Mouse (Mus musculus): Measurements from ENCODE around the gene Tnk2. TPM values are rescaled to one million over a fixed set of nuclear protein-coding genes. Genes with fewer than 3 reads are reported as not detected.

Tnk2 gene
- total and polyA plus RNA-seq, 2 experiments from 2014 or later, result 16.5 to 81.7 TPM

DNA sequence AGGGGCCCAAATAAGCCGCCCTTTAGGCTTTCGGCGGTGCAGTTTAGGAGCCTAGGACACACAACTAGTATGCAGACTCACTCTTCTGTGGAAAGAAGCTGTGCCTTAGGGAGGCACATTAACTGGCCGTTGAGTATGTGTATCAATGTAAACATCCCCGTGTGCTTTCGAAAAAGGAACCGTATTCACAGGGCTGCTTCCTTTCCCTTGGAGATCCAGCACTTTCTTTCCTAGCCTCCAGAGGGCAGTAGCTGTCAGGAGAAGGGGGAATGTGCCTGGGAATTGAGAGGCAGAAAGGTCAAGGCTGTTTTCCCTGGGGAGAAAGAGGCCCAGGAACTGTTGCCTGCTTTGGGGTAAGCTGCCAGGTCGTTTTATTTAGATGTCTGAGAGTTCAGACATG lies 15.7 kb downstream of the Tnk2 start:
- TF ChIP-seq CTCF (IDR thresholded peaks at IDR 0.05), result peak; percentile 94
- no peak for ATAC-seq (ENCODE audit: low FRiP score)
- peaks cover 14% of the 10 kb centered on the region for H3K4me1 ChIP-seq (ENCODE audit: insufficient read depth, low read length)

GRCm38 (mm10) chr16:32660095-32660494 lies 16.4 kb downstream of the Tnk2 start:
- DNase-seq (ENCODE audit: low spot score) (no peak), ATAC-seq (ENCODE audit: low FRiP score) (no peak)
- Histone ChIP-seq H3K4me3 (ENCODE audit: low read depth, low read length) (no peak overlapping the region), H3K4me1 (ENCODE audit: insufficient read depth, low read length) (peaks cover 14% of the 10 kb centered on the region), H3K36me3 (ENCODE audit: insufficient read depth, low read length) (peaks cover 5% of the 10 kb centered on the region; the same call in 1 of the 2 replicates), H3K9me3 (ENCODE audit: low read length) (no peaks in the 10 kb centered on the region), H3K4me2 (ENCODE audit: low read depth, low read length, poor library complexity, severe bottlenecking) (peak overlapping the region; percentile 67), H3K27ac (ENCODE audit: low read depth, low read length) (peak overlapping the region; percentile 34; the same call in 1 of the 2 replicates), H3K9ac (replicated peaks; ENCODE audit: low read length, poor library complexity, severe bottlenecking) (no peak overlapping the region), H3K27me3 (ENCODE audit: insufficient read depth, low read length) (no peaks in the 10 kb centered on the region)
- no peak for TF ChIP-seq CTCF (IDR thresholded peaks at IDR 0.05)
- WGBS, result 23% methylated on average over 1 of the region's 1 CpGs

More for the DNA sequence above, 15.7 kb downstream of the Tnk2 start:
- peaks cover 5% of the 10 kb centered on the region; the same call in 1 of the 2 replicates for H3K36me3 ChIP-seq (ENCODE audit: insufficient read depth, low read length)
- H3K9me3 ChIP-seq (ENCODE audit: low read length), result no peaks in the 10 kb centered on the region
- WGBS, result 3% methylated on average over 8 of the region's 8 CpGs
- H3K4me2 ChIP-seq (ENCODE audit: low read depth, low read length, poor library complexity, severe bottlenecking), result peak overlapping the region; percentile 67
- DNase-seq (ENCODE audit: low spot score), result peak; percentile 85
- H3K4me3 ChIP-seq (ENCODE audit: low read depth, low read length), result peak overlapping the region; percentile 50
- H3K9ac ChIP-seq (replicated peaks; ENCODE audit: low read length, poor library complexity, severe bottlenecking), result peak overlapping the region; percentile 83
- H3K27ac ChIP-seq (ENCODE audit: low read depth, low read length), result peak overlapping the region; percentile 80
- H3K27me3 ChIP-seq (ENCODE audit: insufficient read depth, low read length), result no peaks in the 10 kb centered on the region

- peak; percentile 69 for ATAC-seq (ENCODE audit: low FRiP score)
- Histone ChIP-seq H3K9me3 (ENCODE audit: low read length) (no peaks in the 10 kb centered on the region), H3K4me1 (ENCODE audit: insufficient read depth, low read length) (peaks cover 17% of the 10 kb centered on the region), H3K9ac (replicated peaks; ENCODE audit: low read length, poor library complexity, severe bottlenecking) (peak overlapping the region; percentile 45), H3K4me3 (ENCODE audit: low read depth, low read length) (peak overlapping the region; percentile 21; the same call in 1 of the 2 replicates), H3K4me2 (ENCODE audit: low read depth, low read length, poor library complexity, severe bottlenecking) (peak overlapping the region; percentile 44), H3K27me3 (ENCODE audit: insufficient read depth, low read length) (no peaks in the 10 kb centered on the region), H3K27ac (ENCODE audit: low read depth, low read length) (peak overlapping the region; percentile 78), H3K36me3 (ENCODE audit: insufficient read depth, low read length) (peaks cover 6% of the 10 kb centered on the region)
- 10% methylated on average over 10 of the region's 10 CpGs for WGBS
- peak; percentile 89 for DNase-seq (ENCODE audit: low spot score)
- TF ChIP-seq CTCF (IDR thresholded peaks at IDR 0.05), result no peak
Measured at GRCm38 (mm10) chr16:32660557-32661321, 17.1 kb downstream of the Tnk2 start.

- no peak for TF ChIP-seq CTCF (IDR thresholded peaks at IDR 0.05)
- H3K4me2 ChIP-seq (ENCODE audit: low read depth, low read length, poor library complexity, severe bottlenecking), result peak overlapping the region; percentile 44
- no peaks in the 10 kb centered on the region for H3K27me3 ChIP-seq (ENCODE audit: insufficient read depth, low read length)
- peak overlapping the region; percentile 21 for H3K4me3 ChIP-seq (ENCODE audit: low read depth, low read length)
- ATAC-seq (ENCODE audit: low FRiP score) (peak; percentile 31), DNase-seq (ENCODE audit: low spot score) (no peak)
- no peaks in the 10 kb centered on the region for H3K9me3 ChIP-seq (ENCODE audit: low read length)
- H3K36me3 ChIP-seq (ENCODE audit: insufficient read depth, low read length), result peaks cover 12% of the 10 kb centered on the region
- WGBS, result 33% methylated on average over 10 of the region's 10 CpGs
- peak overlapping the region; percentile 78 for H3K27ac ChIP-seq (ENCODE audit: low read depth, low read length)
- H3K9ac ChIP-seq (replicated peaks; ENCODE audit: low read length, poor library complexity, severe bottlenecking), result peak overlapping the region; percentile 45
- peaks cover 17% of the 10 kb centered on the region for H3K4me1 ChIP-seq (ENCODE audit: insufficient read depth, low read length)
Measured at GRCm38 (mm10) chr16:32661493-32661921, 17.8 kb downstream of the Tnk2 start.

DNA sequence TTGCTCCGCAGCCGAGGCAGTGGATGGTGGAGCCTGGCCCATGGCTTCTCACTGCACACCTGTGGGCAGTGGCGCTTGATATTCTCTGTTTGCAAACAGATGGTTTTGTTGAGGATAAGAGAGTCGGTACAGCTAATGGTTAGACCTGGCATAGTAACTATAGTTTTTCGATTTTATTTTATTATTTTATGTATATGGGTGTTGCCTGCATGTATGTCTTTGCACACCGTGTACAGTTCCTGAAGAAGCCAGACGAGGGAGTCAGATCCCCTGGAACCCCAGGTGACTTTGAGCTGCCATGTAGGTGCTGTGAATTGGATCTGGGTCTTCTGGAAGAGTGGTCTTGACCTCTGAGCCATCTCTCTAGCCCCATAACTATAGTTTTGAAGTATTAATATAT lies 18.7 kb downstream of the Tnk2 start:
- peaks cover 19% of the 10 kb centered on the region for H3K4me1 ChIP-seq (ENCODE audit: insufficient read depth, low read length)
- H3K9me3 ChIP-seq (ENCODE audit: low read length), result no peaks in the 10 kb centered on the region
- no peak overlapping the region for H3K9ac ChIP-seq (replicated peaks; ENCODE audit: low read length, poor library complexity, severe bottlenecking)
- H3K4me3 ChIP-seq (ENCODE audit: low read depth, low read length), result no peak overlapping the region
- H3K4me2 ChIP-seq (ENCODE audit: low read depth, low read length, poor library complexity, severe bottlenecking), result peak overlapping the region; percentile 44
- no peak for ATAC-seq (ENCODE audit: low FRiP score)
- H3K27ac ChIP-seq (ENCODE audit: low read depth, low read length), result peak overlapping the region; percentile 78; the same call in 1 of the 2 replicates
- no peaks in the 10 kb centered on the region for H3K27me3 ChIP-seq (ENCODE audit: insufficient read depth, low read length)
- no peak for DNase-seq (ENCODE audit: low spot score)
- TF ChIP-seq CTCF (IDR thresholded peaks at IDR 0.05), result no peak
- WGBS, result 85% methylated on average over 7 of the region's 7 CpGs
- peaks cover 12% of the 10 kb centered on the region for H3K36me3 ChIP-seq (ENCODE audit: insufficient read depth, low read length)

DNA sequence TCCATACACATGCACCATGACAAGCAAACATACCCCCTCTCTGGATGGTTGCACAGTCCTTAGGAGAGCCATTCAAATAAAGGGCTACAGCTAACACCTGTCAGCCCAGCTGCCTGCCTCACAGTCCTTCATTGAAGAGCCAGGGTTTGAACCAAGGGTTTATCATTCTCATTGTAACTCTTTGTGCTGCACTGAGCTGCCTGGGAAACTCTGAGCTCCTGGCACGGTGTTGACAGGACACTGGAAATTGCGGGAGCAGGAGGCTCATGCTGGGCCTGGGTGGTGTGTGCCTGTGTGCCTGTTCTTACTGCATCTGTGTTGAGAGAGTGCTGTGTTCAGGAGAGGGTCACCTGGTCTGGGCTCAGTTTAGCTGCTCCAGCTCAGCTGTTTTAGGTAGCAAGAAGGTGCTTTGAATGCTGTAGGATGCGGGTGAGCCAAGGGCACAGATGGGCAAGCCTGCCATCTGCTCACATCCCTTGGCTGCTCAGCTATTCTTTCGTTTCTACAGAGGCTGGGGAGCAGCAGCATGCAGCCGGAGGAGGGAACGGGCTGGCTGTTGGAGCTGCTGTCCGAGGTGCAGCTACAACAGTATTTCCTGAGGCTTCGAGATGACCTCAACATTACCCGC lies 19.7 kb downstream of the Tnk2 start:
- Histone ChIP-seq H3K4me3 (ENCODE audit: low read depth, low read length) (no peak overlapping the region), H3K27me3 (ENCODE audit: insufficient read depth, low read length) (no peaks in the 10 kb centered on the region), H3K27ac (ENCODE audit: low read depth, low read length) (no peak overlapping the region), H3K4me2 (ENCODE audit: low read depth, low read length, poor library complexity, severe bottlenecking) (peak overlapping the region; percentile 44; the same call in 1 of the 2 replicates), H3K4me1 (ENCODE audit: insufficient read depth, low read length) (peaks cover 21% of the 10 kb centered on the region), H3K36me3 (ENCODE audit: insufficient read depth, low read length) (peaks cover 12% of the 10 kb centered on the region), H3K9me3 (ENCODE audit: low read length) (no peaks in the 10 kb centered on the region), H3K9ac (replicated peaks; ENCODE audit: low read length, poor library complexity, severe bottlenecking) (no peak overlapping the region; the same call in 1 of the 2 replicates)
- no peak for DNase-seq (ENCODE audit: low spot score)
- WGBS, result 56% methylated on average over 9 of the region's 9 CpGs
- no peak for TF ChIP-seq CTCF (IDR thresholded peaks at IDR 0.05)
- no peak for ATAC-seq (ENCODE audit: low FRiP score)

Measured in midbrain, postnatal 0 days (tissue).